Mouse (Mus musculus) CH12.LX (cell line): ENCODE measurements around the gene Il17c.

ENCODE experiments used
- CTCF ChIP-seq, 2 experiments: IDR thresholded peaks in 1 of 2; conservative IDR thresholded peaks in 1 of 2; 2 replicates each; pipeline ENCODE4 v1.5.1; 2011 to 2012; ENCODE audit warnings: low read depth in 2 of 2, low read length in 2 of 2, improper control_type of control experiment in 1 of 2, inconsistent platforms in 1 of 2, mild to moderate bottlenecking in 1 of 2, moderate library complexity in 1 of 2
- E2F4 ChIP-seq: IDR thresholded peaks from 2 replicates; pipeline ENCODE4 v1.6.1; 2011; ENCODE audit warnings: low read depth, low read length, improper control_type of control experiment; ENCODE audit not compliant: insufficient replicate concordance
- JUN ChIP-seq: IDR thresholded peaks from 2 replicates; pipeline ENCODE4 v1.6.1; 2011; ENCODE audit warnings: low read depth, mild to moderate bottlenecking, low read length, improper control_type of control experiment, moderate library complexity; ENCODE audit not compliant: insufficient read depth
- MYC ChIP-seq: IDR thresholded peaks from 2 replicates; pipeline ENCODE4 v1.6.1; 2011; ENCODE audit warnings: low read depth, mild to moderate bottlenecking, improper control_type of control experiment, low read length
- NRF1 ChIP-seq: IDR thresholded peaks from 2 replicates; pipeline ENCODE4 v1.6.1; 2014; ENCODE audit warnings: low read depth, mild to moderate bottlenecking, inconsistent platforms, low read length, improper control_type of control experiment, moderate library complexity
- PAX5 ChIP-seq: IDR thresholded peaks from 2 replicates; pipeline ENCODE4 v1.6.1; 2012; ENCODE audit warnings: low read length, inconsistent platforms, mixed read lengths
- POLR2A ChIP-seq: IDR thresholded peaks from 2 replicates; pipeline ENCODE4 v1.6.1; 2011; ENCODE audit warnings: low read depth, mild to moderate bottlenecking, improper control_type of control experiment, low read length
- POLR2AphosphoS2 ChIP-seq: IDR thresholded peaks from 2 replicates; pipeline ENCODE4 v1.6.1; 2011; ENCODE audit warnings: low read depth, low read length, improper control_type of control experiment
- SMC3 ChIP-seq: IDR thresholded peaks from 2 replicates; pipeline ENCODE4 v1.6.1; 2011; ENCODE audit warnings: low read depth, low read length, improper control_type of control experiment
- TCF12 ChIP-seq: IDR thresholded peaks from 2 replicates; pipeline ENCODE4 v1.6.1; 2014; ENCODE audit warnings: low read depth, mild to moderate bottlenecking, inconsistent platforms, low read length, improper control_type of control experiment
- USF2 ChIP-seq: conservative IDR thresholded peaks from 2 replicates; pipeline ENCODE4 v1.6.1; 2011; ENCODE audit warnings: low read depth, low read length, improper control_type of control experiment
- ZKSCAN1 ChIP-seq: IDR thresholded peaks from 2 replicates; pipeline ENCODE4 v1.6.1; 2012; ENCODE audit warnings: low read depth, inconsistent platforms, low read length, improper control_type of control experiment, borderline replicate concordance

DNA sequence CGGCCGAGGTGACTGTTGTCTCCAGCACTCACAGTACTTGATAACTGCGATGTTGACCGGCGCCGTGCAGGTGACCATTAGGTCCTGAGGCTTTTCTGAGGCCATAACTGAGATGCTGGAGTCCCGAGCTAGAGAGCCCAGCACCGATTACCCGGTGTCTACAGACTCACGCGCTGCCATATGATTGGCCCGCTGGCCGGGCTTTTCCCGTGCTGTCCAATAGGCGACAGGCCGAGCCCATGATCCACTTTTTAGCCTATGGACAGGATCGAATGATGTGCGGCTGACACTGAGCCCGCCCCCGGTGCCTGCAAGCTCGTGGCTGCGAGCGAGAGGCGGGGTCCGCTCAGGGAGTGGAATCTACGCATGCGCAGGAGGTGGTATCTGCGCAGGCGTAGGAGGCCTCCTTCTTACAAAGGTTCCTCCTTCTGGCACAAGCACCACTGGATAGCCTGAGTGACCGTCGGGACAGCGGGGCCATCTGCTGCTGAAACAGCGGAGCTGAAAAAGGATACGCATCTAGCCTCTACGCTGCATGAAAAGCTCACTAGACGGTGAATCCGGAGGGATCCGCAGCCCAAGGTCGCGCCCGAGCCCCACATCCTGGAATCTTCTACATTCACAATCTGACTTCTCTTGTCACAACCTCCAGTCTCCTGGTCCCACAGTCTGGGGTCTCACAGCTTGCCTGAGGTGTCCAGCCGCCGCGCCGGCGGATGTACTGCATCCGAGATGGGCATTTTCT, 21.6 kb downstream of the Il17c start, which contains the start of gene Mvd:
- peak; percentile 93 for TF ChIP-seq POLR2A
- TF ChIP-seq CTCF (conservative IDR thresholded peaks at IDR 0.05 in 1 of 2, IDR thresholded peaks at IDR 0.05 in 1 of 2; ENCODE audit: low read depth in 2 of 2, low read length in 2 of 2): peak in 1 of 2 experiments; percentile 52; a peak in 2 of 4 replicates
- no peak for TF ChIP-seq E2F4
- peak; percentile 78 for TF ChIP-seq MYC
- no peak for TF ChIP-seq JUN
- TF ChIP-seq ZKSCAN1: no peak
- TF ChIP-seq PAX5: no peak
- peak; percentile 40 for TF ChIP-seq SMC3
- peak; percentile 75 for TF ChIP-seq TCF12
- peak; percentile 89 for TF ChIP-seq POLR2AphosphoS2
- TF ChIP-seq NRF1: peak; percentile 100
- no peak for TF ChIP-seq USF2
